Mouse (Mus musculus): ENCODE results near the gene Upk3b. TPM values are rescaled to one million over a fixed set of nuclear protein-coding genes. Genes with fewer than 3 reads are reported as not detected.

The Upk3b gene
- polyA plus RNA-seq, 1 experiment from 2014 or later: 16.6 TPM

GRCm38 (mm10) chr5:136019907-136020306, 18.4 kb upstream of the Upk3b start:
- DNase-seq (ENCODE audit: low spot score) (no peak), ATAC-seq (replicated peaks; ENCODE audit: low FRiP score) (peak; percentile 82)
- Histone ChIP-seq H3K36me3 (ENCODE audit: control insufficient read depth, insufficient read depth, low read length) (no peaks in the 10 kb centered on the region; the same call in 1 of the 2 replicates), H3K4me3 (ENCODE audit: low read depth, low read length) (no peak overlapping the region), H3K9me3 (ENCODE audit: control insufficient read depth, low read length) (no peaks in the 10 kb centered on the region), H3K4me2 (no peak overlapping the region), H3K4me1 (replicated peaks; ENCODE audit: control insufficient read depth, insufficient read depth, low read length) (no peaks in the 10 kb centered on the region; the same call in 1 of the 2 replicates), H3K27me3 (replicated peaks; ENCODE audit: control insufficient read depth, insufficient read depth, low read length) (no peaks in the 10 kb centered on the region), H3K9ac (ENCODE audit: low read depth, low read length) (peak overlapping the region; percentile 35; the same call in 1 of the 2 replicates), H3K27ac (ENCODE audit: low read depth, low read length) (no peak overlapping the region; the same call in 1 of the 2 replicates)
- 10% methylated on average over 1 of the region's 1 CpGs for WGBS

- H3K9ac ChIP-seq (ENCODE audit: low read depth, low read length): no peak overlapping the region
Measured at GRCm38 (mm10) chr5:136025712-136026111, 12.6 kb upstream of the Upk3b start.

GRCm38 (mm10) chr5:136026859-136027258, 11.4 kb upstream of the Upk3b start:
- Histone ChIP-seq H3K36me3 (ENCODE audit: control insufficient read depth, insufficient read depth, low read length) (peaks cover 5% of the 10 kb centered on the region; the same call in 1 of the 2 replicates), H3K4me3 (ENCODE audit: low read depth, low read length) (no peak overlapping the region), H3K9ac (ENCODE audit: low read depth, low read length) (no peak overlapping the region), H3K4me2 (no peak overlapping the region), H3K4me1 (replicated peaks; ENCODE audit: control insufficient read depth, insufficient read depth, low read length) (no peaks in the 10 kb centered on the region), H3K27me3 (replicated peaks; ENCODE audit: control insufficient read depth, insufficient read depth, low read length) (no peaks in the 10 kb centered on the region), H3K27ac (ENCODE audit: low read depth, low read length) (no peak overlapping the region), H3K9me3 (ENCODE audit: control insufficient read depth, low read length) (no peaks in the 10 kb centered on the region)
- ATAC-seq (replicated peaks; ENCODE audit: low FRiP score): no peak
- DNase-seq (ENCODE audit: low spot score): no peak
- WGBS: 82% methylated on average over 9 of the region's 9 CpGs

More at GRCm38 (mm10) chr5:136025712-136026111, 12.6 kb upstream of the Upk3b start:
- Histone ChIP-seq H3K4me1 (replicated peaks; ENCODE audit: control insufficient read depth, insufficient read depth, low read length) (no peaks in the 10 kb centered on the region), H3K36me3 (ENCODE audit: control insufficient read depth, insufficient read depth, low read length) (peaks cover 2% of the 10 kb centered on the region; the same call in 1 of the 2 replicates), H3K4me3 (ENCODE audit: low read depth, low read length) (no peak overlapping the region), H3K27ac (ENCODE audit: low read depth, low read length) (no peak overlapping the region), H3K9me3 (ENCODE audit: control insufficient read depth, low read length) (no peaks in the 10 kb centered on the region), H3K4me2 (no peak overlapping the region), H3K27me3 (replicated peaks; ENCODE audit: control insufficient read depth, insufficient read depth, low read length) (no peaks in the 10 kb centered on the region)
- WGBS: 67% methylated on average over 3 of the region's 3 CpGs
- ATAC-seq (replicated peaks; ENCODE audit: low FRiP score): no peak
- DNase-seq (ENCODE audit: low spot score): no peak

DNA sequence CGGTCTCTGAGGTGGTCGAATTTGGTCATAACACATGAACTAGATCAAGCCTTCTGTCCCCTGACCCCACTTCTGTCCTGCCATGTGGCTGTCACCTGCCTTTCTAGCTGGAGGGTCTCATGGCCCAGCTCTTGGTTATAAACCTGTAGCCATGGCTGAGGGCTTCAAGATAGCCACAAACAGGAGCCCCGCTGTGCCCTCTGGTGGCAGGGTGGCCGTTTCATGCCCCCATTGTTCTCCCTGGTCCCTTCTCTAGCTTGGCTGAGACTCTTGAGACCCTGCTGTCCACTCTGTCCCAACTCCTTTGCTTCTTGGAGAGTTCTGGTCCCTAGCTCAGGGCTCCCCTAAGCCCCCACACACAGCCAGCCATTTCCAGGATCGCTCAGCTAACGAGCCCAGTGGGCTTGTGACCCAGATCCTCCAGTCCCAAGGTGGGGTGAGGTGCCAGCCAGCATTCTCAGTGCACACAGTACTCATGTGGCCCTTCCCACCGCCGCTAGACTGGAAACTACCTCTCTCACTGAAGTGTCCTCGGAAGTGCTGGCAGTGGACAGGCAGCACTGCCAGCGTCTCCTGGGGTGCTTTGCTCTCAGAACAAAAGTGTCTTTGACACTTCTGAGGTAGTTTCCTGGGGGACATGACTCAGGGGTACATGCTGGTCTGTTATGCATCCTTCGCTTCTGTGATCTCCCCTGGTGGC, 10.5 kb upstream of the Upk3b start:
- WGBS: 88% methylated on average over 11 of the region's 11 CpGs
- ATAC-seq (replicated peaks; ENCODE audit: low FRiP score) (no peak), DNase-seq (ENCODE audit: low spot score) (no peak)
- Histone ChIP-seq H3K36me3 (ENCODE audit: control insufficient read depth, insufficient read depth, low read length) (peaks cover 7% of the 10 kb centered on the region; the same call in 1 of the 2 replicates), H3K9me3 (ENCODE audit: control insufficient read depth, low read length) (no peaks in the 10 kb centered on the region), H3K4me1 (replicated peaks; ENCODE audit: control insufficient read depth, insufficient read depth, low read length) (no peaks in the 10 kb centered on the region), H3K27me3 (replicated peaks; ENCODE audit: control insufficient read depth, insufficient read depth, low read length) (no peaks in the 10 kb centered on the region), H3K4me3 (ENCODE audit: low read depth, low read length) (no peak overlapping the region), H3K27ac (ENCODE audit: low read depth, low read length) (no peak overlapping the region), H3K9ac (ENCODE audit: low read depth, low read length) (no peak overlapping the region), H3K4me2 (no peak overlapping the region)

GRCm38 (mm10) chr5:136034868-136035267, 3.4 kb upstream of the Upk3b start:
- H3K9ac ChIP-seq (ENCODE audit: low read depth, low read length): no peak overlapping the region
- peaks cover 6% of the 10 kb centered on the region; the same call in 1 of the 2 replicates for H3K4me1 ChIP-seq (replicated peaks; ENCODE audit: control insufficient read depth, insufficient read depth, low read length)
- H3K4me3 ChIP-seq (ENCODE audit: low read depth, low read length): no peak overlapping the region
- no peak overlapping the region for H3K27ac ChIP-seq (ENCODE audit: low read depth, low read length)
- ATAC-seq (replicated peaks; ENCODE audit: low FRiP score) (no peak), DNase-seq (ENCODE audit: low spot score) (no peak)
- H3K9me3 ChIP-seq (ENCODE audit: control insufficient read depth, low read length): no peaks in the 10 kb centered on the region
- H3K27me3 ChIP-seq (replicated peaks; ENCODE audit: control insufficient read depth, insufficient read depth, low read length): no peaks in the 10 kb centered on the region
- WGBS: 77% methylated on average over 4 of the region's 4 CpGs
- peaks cover 7% of the 10 kb centered on the region; the same call in 1 of the 2 replicates for H3K36me3 ChIP-seq (ENCODE audit: control insufficient read depth, insufficient read depth, low read length)
- no peak overlapping the region for H3K4me2 ChIP-seq

DNA sequence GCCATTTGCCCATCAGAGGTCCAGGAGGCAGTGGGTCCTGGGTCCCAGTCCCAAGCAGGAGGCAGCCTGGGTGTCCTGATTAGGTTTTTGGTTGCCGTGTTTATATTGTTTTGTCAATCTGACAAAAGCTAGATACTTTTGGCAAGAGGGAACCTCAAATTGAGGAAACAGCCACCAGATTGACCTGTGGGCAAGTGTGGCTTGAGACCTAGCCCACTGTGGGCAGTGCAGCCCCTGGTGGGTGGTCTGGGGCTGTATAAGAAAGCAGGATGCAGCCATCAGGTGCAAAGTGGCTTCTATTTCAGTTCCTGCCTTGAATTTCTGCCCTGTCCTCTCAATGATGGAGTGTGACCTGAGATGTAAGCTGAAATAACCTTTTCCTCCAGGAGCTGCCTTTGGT, 3.0 kb upstream of the Upk3b start:
- Histone ChIP-seq H3K9ac (ENCODE audit: low read depth, low read length) (no peak overlapping the region), H3K27me3 (replicated peaks; ENCODE audit: control insufficient read depth, insufficient read depth, low read length) (no peaks in the 10 kb centered on the region), H3K4me3 (ENCODE audit: low read depth, low read length) (no peak overlapping the region), H3K9me3 (ENCODE audit: control insufficient read depth, low read length) (no peaks in the 10 kb centered on the region), H3K27ac (ENCODE audit: low read depth, low read length) (no peak overlapping the region), H3K4me2 (no peak overlapping the region), H3K4me1 (replicated peaks; ENCODE audit: control insufficient read depth, insufficient read depth, low read length) (peaks cover 8% of the 10 kb centered on the region; the same call in 1 of the 2 replicates), H3K36me3 (ENCODE audit: control insufficient read depth, insufficient read depth, low read length) (peaks cover 7% of the 10 kb centered on the region; the same call in 1 of the 2 replicates)
- DNase-seq (ENCODE audit: low spot score) (no peak), ATAC-seq (replicated peaks; ENCODE audit: low FRiP score) (no peak)
- WGBS: 52% methylated on average over 1 of the region's 1 CpGs

- Histone ChIP-seq H3K27ac (ENCODE audit: low read depth, low read length) (no peak overlapping the region), H3K4me2 (no peak overlapping the region), H3K9ac (ENCODE audit: low read depth, low read length) (no peak overlapping the region), H3K4me1 (replicated peaks; ENCODE audit: control insufficient read depth, insufficient read depth, low read length) (peaks cover 8% of the 10 kb centered on the region; the same call in 1 of the 2 replicates), H3K9me3 (ENCODE audit: control insufficient read depth, low read length) (no peaks in the 10 kb centered on the region), H3K27me3 (replicated peaks; ENCODE audit: control insufficient read depth, insufficient read depth, low read length) (no peaks in the 10 kb centered on the region), H3K4me3 (ENCODE audit: low read depth, low read length) (no peak overlapping the region), H3K36me3 (ENCODE audit: control insufficient read depth, insufficient read depth, low read length) (0 out of 2 replicates have a peak, but pooled peaks cover 3% of the 10 kb centered on the region)
- WGBS: 90% methylated on average over 1 of the region's 1 CpGs
- DNase-seq (ENCODE audit: low spot score) (no peak), ATAC-seq (replicated peaks; ENCODE audit: low FRiP score) (no peak)
Measured at GRCm38 (mm10) chr5:136036667-136037066, 1.6 kb upstream of the Upk3b start.

DNA sequence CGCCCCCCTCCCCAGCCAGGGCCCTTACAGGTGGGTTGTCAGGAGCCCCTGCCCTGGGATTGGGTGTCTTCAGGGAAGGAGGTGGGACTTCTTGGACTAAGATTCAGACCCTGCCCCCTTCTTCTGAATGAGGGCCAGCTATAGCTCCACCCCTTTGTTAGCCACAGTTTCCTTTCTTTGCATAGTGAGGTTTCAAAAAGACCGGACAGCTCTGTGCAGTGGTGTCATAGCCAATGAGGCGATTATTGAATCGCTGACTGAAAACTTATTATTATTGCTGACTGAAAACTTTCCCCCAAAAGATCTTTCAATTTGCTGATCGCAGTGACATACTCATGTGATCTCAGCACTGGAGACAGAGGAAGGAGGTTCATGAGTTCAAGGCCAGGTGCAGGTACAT, 1.9 kb downstream of the Upk3b start:
- Histone ChIP-seq H3K4me3 (ENCODE audit: low read depth, low read length) (no peak overlapping the region), H3K27ac (ENCODE audit: low read depth, low read length) (no peak overlapping the region), H3K9ac (ENCODE audit: low read depth, low read length) (no peak overlapping the region), H3K4me1 (replicated peaks; ENCODE audit: control insufficient read depth, insufficient read depth, low read length) (peaks cover 8% of the 10 kb centered on the region; the same call in 1 of the 2 replicates), H3K27me3 (replicated peaks; ENCODE audit: control insufficient read depth, insufficient read depth, low read length) (no peaks in the 10 kb centered on the region), H3K9me3 (ENCODE audit: control insufficient read depth, low read length) (no peaks in the 10 kb centered on the region), H3K36me3 (ENCODE audit: control insufficient read depth, insufficient read depth, low read length) (no peaks in the 10 kb centered on the region), H3K4me2 (peak overlapping the region; percentile 38)
- ATAC-seq (replicated peaks; ENCODE audit: low FRiP score): 0 out of 2 replicates have a peak, but pooled peaks have one; percentile 24
- no peak for DNase-seq (ENCODE audit: low spot score)
- 28% methylated on average over 5 of the region's 5 CpGs for WGBS

DNA sequence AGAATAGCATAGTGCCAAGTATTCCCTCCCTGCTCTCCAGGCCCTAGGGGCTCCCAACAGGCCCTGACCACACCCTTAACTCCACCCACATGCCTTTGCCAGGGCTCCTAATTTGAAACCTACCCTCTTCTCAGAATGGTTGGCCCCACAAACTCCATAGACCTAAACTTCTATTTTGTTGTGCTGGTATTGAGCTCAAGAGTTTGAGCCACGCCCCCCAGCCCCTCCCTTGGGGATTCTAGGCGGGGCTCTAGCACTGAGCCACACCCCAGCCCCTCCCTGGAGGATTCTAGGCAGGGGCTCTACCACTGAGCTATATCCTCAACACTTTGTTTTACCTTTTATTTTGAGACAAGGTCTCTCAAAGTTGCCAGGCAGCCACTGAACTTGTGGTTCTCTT, 3.0 kb downstream of the Upk3b start:
- DNase-seq (ENCODE audit: low spot score) (no peak), ATAC-seq (replicated peaks; ENCODE audit: low FRiP score) (no peak)
- Histone ChIP-seq H3K36me3 (ENCODE audit: control insufficient read depth, insufficient read depth, low read length) (no peaks in the 10 kb centered on the region), H3K4me3 (ENCODE audit: low read depth, low read length) (no peak overlapping the region), H3K9me3 (ENCODE audit: control insufficient read depth, low read length) (no peaks in the 10 kb centered on the region), H3K4me2 (no peak overlapping the region), H3K27ac (ENCODE audit: low read depth, low read length) (no peak overlapping the region), H3K27me3 (replicated peaks; ENCODE audit: control insufficient read depth, insufficient read depth, low read length) (no peaks in the 10 kb centered on the region), H3K9ac (ENCODE audit: low read depth, low read length) (no peak overlapping the region), H3K4me1 (replicated peaks; ENCODE audit: control insufficient read depth, insufficient read depth, low read length) (peaks cover 8% of the 10 kb centered on the region; the same call in 1 of the 2 replicates)
- WGBS: 31% methylated on average over 2 of the region's 2 CpGs
